Mouse (Mus musculus) urinary bladder, postnatal 36 days (tissue): ENCODE results near the gene Nfib.

Experiments used
- DNase-seq, 2 experiments: peaks; one replicate each; pipeline ENCODE4 v3.0.0; 2022; ENCODE audit warnings: low spot score in 2 of 2, mixed read lengths in 1 of 2

The Nfib gene

DNA sequence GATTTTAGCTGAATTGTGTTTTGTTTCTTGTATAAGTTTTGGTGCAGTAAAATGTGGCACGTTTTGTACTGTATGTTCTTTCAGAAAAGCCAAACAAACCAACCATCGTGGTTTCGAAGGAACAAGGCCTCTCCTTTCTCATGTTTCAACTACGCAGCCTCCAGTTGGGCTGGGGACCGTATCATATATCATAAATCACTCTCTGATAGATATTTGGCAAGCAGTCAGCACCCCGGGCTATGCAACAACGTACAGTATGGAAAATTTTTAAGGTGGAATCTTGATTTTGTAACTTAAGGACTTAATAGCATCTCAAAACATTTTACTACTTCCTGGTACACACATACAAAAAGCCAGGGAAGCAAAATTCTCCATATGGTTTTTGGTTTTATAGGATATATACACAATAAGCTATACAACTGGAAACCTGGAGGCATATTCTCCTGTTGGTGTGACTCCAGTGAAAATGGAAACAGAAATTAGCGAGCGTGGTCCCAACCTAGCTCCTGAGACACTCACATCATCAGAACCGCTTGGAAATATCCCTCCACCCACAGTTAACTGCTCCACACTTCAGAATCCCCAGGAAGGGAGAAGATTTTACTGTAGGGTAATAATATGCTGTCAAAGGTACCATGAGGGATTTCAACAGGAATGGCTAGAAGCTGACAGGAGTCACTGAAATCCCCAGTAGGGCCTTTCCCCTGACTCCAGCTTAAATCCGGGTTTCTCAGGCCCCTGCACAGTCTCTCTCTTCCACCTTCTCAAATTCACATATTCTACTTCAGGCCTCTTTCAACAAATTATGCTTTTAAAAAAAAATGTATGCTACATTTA is 455.8 kb downstream of the Nfib start:
- no peak for DNase-seq

DNA sequence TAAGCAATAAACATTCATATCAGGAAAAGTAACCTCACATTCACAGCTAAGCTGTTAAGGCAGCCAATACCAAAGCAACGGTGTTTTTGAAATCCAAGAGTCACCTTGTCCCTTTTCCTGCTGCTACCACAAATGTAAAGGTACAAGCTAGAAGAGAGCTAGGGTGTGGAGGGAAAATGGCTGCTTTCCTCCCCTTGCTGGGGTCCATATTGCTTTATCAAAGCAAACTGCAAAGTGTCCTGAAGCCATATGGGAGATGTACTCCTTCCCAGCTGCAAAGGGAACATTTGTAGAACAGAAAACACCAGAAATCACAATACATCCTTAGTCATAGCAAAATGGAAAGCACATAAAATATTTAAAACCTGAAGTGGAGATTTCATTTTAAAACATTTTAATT is 456.6 kb downstream of the Nfib start:
- DNase-seq: no peak

DNA sequence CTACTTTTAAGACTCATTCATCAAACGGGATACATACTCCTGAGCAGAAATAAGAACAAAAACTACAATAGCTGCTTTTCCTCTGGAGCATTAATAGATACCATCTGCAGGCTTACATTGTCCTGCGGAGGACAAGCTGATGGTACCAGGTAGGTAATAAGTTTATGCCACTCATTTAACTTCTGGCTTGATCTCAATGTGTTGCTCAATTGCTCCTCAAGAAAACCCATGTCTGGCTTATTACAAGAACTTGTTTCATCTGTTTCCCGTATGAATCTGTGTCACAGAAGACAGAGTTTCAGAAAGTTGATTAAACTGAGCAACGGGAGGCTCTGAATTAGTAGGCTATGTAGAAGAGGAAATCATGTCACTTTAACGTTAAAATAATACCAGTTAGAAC is 457.5 kb downstream of the Nfib start:
- DNase-seq: no peak

DNA sequence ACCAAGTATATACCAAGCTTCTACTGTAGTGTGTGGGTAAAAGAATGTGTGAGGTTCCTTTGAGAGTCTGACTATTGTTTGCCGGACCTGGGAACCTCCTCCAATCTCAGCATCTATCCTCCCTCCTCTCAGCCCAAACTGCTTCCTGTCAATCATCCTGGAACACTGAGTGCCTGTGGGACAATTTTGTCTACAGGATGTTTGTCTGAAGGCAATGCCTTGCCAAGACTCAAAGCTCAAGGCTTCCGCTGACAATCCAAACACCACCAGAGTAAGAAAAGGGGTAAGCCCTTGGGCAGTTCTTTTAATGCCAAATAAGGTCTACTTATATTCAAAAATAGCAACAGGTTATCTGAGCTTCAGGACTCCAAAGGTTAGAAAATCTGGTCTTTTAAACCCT is 459.3 kb downstream of the Nfib start:
- DNase-seq: no peak
